Mouse (Mus musculus) heart, postnatal 10 days (tissue): ENCODE data around the gene Hmgxb4. TPM values are rescaled to one million over a fixed set of nuclear protein-coding genes. Genes with fewer than 3 reads are reported as not detected.
A peak's percentile ranks its signal among the peaks of the same experiment; 100 is the strongest.
"Not testable (repeated sequence)": the region's sequence is repeated elsewhere in the genome, so short reads cannot be mapped to it uniquely, and the experiment has no call there.

ENCODE experiments used
- DNase-seq, 2 experiments: peaks; one replicate each; pipeline ENCODE4 v3.0.0; 2021
- intact Hi-C: fragments of 180-260 bp; cut with DNase I; formaldehyde crosslinking; loops from one replicate; pipeline ENCODE4 v1.15.1; 2025
- total RNA-seq, 2 experiments: library from RNA; stranded (reverse); gene quantifications; 2 replicates each; pipeline ENCODE4 v1.2.3; 2021

Hmgxb4 gene
- 10 to 100 TPM; 16.9 to 19.0 TPM for total RNA-seq

- no peak for DNase-seq
- intact Hi-C loops = loop anchor here (1.0 to 5.0 kb wide), 3 partner anchors 40 to 219 kb away; partner anchors contain the start of genes Mcm5, Rasd2 and Tom1
These were observed at the start of gene Hmgxb4 for GRCm38 (mm10) chr8:74993081-74993474. Hmgxb4 (plus strand) TSS chr8:74993356.

DNA sequence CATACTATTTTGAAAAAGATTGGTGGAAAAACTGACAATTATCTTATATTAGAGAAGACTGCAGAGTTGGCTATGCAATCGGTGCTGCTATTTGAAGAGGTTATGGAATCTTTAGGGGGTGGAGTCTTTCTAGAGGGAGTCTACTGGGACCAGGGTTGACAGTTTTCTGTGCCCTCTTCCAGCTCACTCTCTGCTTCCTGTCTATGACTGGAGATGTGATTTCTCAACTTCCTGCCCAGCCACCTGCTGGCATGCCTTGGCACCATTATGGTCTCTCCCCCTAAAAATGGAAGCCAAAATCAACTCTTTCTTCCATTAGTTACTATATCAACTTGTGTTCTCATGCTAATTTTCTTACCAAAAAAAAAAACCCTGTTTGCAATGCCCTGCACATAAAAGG lies 43.7 kb upstream of the Hmgxb4 start:
- DNase-seq = no peak
- intact Hi-C loops = no loop called here

DNA sequence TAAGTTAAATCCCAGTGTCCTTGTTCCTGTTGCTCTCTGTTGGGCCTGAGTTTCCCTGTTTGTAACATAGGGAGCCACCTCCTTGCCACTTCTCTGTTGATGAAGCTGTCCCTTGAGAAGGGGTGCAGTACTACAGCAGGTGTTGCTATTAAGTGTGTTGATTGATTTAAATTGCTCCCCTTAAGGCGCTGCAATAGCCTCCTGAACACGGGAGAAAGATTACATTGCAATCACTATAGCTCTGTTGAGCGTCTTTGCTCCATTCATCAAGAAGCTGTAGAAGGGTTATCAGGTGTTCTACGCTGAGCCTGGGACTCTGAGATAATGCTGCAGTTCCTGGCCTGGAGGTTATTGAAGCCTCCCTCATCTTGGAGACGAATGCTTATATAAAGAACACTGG lies 29.2 kb upstream of the Hmgxb4 start:
- DNase-seq = no peak
- intact Hi-C loops = no loop called here

GRCm38 (mm10) chr8:74970286-74970685 lies 22.9 kb upstream of the Hmgxb4 start:
- intact Hi-C loops, DNase-seq: not testable (repeated sequence)

GRCm38 (mm10) chr8:74971636-74972035 lies 21.5 kb upstream of the Hmgxb4 start:
- no peak for DNase-seq
- intact Hi-C loops = no loop called here

GRCm38 (mm10) chr8:74972322-74972883 lies 20.8 kb upstream of the Hmgxb4 start:
- intact Hi-C loops = no loop called here
- DNase-seq = no peak

- DNase-seq = no peak
- intact Hi-C loops = no loop called here
These were observed 19.9 kb upstream of the Hmgxb4 start for GRCm38 (mm10) chr8:74973121-74973869.

- no peak for DNase-seq
These were observed 19.3 kb upstream of the Hmgxb4 start for GRCm38 (mm10) chr8:74973904-74974303.

GRCm38 (mm10) chr8:74977427-74977826 lies 15.7 kb upstream of the Hmgxb4 start:
- DNase-seq = no peak

More at GRCm38 (mm10) chr8:74973904-74974303, 19.3 kb upstream of the Hmgxb4 start:
- intact Hi-C loops = no loop called here

GRCm38 (mm10) chr8:74980060-74980710 lies 13.0 kb upstream of the Hmgxb4 start:
- no peak for DNase-seq
- intact Hi-C loops = no loop called here

More at GRCm38 (mm10) chr8:74977427-74977826, 15.7 kb upstream of the Hmgxb4 start:
- intact Hi-C loops = no loop called here

DNA sequence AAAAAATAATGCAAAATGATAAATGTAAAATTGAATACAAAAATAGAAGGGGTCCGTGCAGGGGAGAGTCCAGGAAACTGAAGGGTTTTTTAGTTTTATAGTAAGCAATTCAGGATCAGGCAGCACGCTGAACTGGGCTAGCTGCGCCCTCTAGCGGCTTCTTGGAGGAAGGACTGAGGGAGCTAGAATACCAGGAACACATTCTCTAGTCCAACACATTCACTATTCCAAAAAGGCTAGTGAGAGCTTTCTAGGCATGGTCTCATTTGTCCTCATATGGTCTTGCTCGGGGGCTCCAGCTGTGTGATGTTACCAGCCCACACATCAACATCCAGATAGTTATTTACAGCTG lies 12.5 kb upstream of the Hmgxb4 start:
- intact Hi-C loops = no loop called here
- DNase-seq = peak; percentile 49 to 72

DNA sequence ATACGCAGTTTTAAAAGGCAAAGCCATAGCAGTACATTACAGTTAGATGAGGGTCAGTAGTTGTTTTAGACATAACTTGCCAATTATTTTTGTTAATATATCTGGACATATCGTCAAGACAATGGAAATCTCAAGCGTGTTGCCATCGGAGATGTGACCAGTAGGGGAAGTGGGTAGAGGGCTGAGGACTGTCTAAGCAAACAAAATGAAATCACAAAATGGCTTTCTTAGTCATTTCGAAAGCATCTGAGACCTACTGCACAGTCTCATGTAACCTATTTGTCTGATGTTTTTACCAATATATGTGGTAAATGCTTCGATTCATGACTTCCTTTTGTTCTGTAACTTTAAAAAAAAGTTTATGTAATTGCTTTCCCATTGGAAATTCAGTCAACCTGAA lies 11.3 kb upstream of the Hmgxb4 start:
- DNase-seq = no peak

DNA sequence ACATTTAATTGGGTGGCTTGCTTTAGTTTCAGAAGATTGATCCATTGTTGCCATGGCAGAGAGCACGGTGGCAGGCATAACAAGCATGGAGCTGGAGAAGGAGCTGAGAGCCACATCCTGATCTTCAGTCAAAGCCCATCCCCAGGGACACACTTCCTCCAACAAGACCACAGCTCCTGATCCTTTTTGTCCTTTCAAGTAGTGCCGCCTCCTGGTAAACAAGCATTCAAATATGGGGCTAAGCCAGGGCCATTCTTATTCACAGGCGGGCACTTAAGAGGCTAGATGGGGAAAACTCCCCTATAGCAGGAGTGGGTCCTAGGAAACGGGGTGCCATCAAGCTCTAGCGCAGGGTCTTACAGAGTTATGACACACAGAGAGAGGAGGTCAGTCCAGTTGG lies 5.7 kb upstream of the Hmgxb4 start:
- intact Hi-C loops = no loop called here
- no peak for DNase-seq

More for the DNA sequence above, 11.3 kb upstream of the Hmgxb4 start:
- intact Hi-C loops = no loop called here

DNA sequence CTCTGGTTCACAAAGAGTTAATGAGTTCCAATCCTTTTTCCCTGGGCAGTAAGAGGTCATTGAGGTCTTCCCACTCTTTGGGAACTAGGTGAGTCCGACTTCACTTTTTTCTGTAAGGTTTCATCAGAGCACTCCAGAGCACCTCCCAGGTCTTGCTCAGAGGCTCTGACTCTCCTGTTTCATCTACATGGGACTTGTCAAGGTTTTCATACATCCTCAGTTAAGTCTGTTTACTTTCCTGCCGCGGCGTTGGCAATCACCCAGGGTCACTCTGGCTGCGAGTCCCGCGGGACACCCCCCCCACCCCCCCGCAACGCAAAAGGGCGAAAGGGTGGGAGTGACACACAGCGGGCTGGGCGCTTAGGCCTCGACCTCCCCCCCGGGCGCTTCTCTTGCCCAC lies 3.1 kb upstream of the Hmgxb4 start:
- no peak for DNase-seq
- intact Hi-C loops = loop anchor here (5.0 kb wide), 2 partner anchors 117 to 222 kb away; partner anchors contain the start of genes Mcm5 and Rasd2

- intact Hi-C loops = loop anchor here (1.0 to 5.0 kb wide), 3 partner anchors 40 to 219 kb away; partner anchors contain the start of genes Mcm5, Rasd2 and Tom1
- DNase-seq = peak; percentile 88 to 89
These were observed 607 bp downstream of the Hmgxb4 start for GRCm38 (mm10) chr8:74993475-74994451.

- intact Hi-C loops = loop anchor here (5.0 kb wide), 2 partner anchors 113 to 218 kb away; partner anchors contain the start of genes Mcm5 and Rasd2
- peak in 1 of 2 experiments; percentile 9 for DNase-seq
These were observed 1.4 kb downstream of the Hmgxb4 start for GRCm38 (mm10) chr8:74994540-74994939.

- intact Hi-C loops = no loop called here
- DNase-seq = no peak
These were observed 7.3 kb downstream of the Hmgxb4 start for GRCm38 (mm10) chr8:75000431-75000830.

DNA sequence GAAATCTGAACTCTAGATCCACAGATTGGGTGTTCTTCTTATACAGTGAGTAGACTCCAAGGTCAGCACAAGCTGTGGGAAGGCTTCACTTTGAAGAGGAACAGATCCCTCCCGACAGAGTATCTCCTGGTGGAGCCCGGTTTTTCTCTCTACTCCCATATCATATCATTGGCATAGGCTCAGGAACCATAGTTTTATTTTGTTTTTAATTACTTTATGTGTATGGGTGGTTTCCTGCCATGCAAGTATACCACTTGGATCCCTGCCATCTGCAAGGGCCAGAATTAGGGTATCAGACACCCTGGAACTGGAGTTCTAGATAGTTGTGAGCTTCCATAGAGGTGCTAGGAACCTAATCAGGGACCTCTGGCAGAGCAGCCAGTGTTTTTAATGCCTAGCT lies 15.7 kb downstream of the Hmgxb4 start:
- intact Hi-C loops = no loop called here
- no peak for DNase-seq

DNA sequence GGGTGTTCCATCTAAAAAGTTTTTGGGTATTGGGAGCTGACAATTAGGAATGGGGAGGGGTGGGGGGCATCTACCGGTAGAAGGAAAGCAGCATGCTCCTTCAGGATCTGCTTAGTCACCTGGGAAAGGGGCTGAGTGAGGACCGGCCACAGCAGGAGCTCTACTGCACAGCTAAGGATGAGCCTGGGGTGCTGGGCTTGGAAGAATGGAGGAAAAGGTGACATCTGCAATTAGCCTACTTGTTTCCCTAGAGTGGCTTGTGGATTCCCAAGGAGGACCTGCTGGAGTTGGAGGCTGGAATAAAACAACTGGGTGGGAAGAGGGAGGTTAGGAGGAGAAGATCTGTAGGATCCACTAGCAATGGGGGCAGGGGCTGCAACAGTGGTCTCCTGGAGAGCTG lies 20.4 kb downstream of the Hmgxb4 start:
- intact Hi-C loops = no loop called here

GRCm38 (mm10) chr8:75013964-75014363 lies 20.8 kb downstream of the Hmgxb4 start:
- DNase-seq = no peak
- intact Hi-C loops = no loop called here

More for the DNA sequence above, 20.4 kb downstream of the Hmgxb4 start:
- DNase-seq = no peak
